Mouse (Mus musculus) liver, embryonic 14.5 days (tissue): Measurements from ENCODE around the gene Cd59b.

Experiments
- CTCF ChIP-seq: IDR thresholded peaks from 2 replicates; pipeline ENCODE4 v1.5.1; 2016; ENCODE audit warnings: antibody characterized with exemption, low read depth, control low read depth
- EP300 ChIP-seq: IDR thresholded peaks from 2 replicates; pipeline ENCODE4 v1.6.1; 2016; ENCODE audit warnings: antibody characterized with exemption, low read depth

- no peak for TF ChIP-seq CTCF
- TF ChIP-seq EP300: no peak
Observed at GRCm38 (mm10) chr2:104093305-104093704, 23.7 kb downstream of the Cd59b start.
